Mouse (Mus musculus) E14TG2a.4 (cell line): ENCODE results near the gene Shank2.

Experiments
- CTCF ChIP-seq: conservative IDR thresholded peaks from 2 replicates; pipeline ENCODE4 v1.5.1; 2014; ENCODE audit warnings: low read length
- NANOG ChIP-seq: IDR thresholded peaks from 2 replicates; pipeline ENCODE4 v1.6.1; 2014; ENCODE audit warnings: borderline replicate concordance, low read length, mixed read lengths

DNA sequence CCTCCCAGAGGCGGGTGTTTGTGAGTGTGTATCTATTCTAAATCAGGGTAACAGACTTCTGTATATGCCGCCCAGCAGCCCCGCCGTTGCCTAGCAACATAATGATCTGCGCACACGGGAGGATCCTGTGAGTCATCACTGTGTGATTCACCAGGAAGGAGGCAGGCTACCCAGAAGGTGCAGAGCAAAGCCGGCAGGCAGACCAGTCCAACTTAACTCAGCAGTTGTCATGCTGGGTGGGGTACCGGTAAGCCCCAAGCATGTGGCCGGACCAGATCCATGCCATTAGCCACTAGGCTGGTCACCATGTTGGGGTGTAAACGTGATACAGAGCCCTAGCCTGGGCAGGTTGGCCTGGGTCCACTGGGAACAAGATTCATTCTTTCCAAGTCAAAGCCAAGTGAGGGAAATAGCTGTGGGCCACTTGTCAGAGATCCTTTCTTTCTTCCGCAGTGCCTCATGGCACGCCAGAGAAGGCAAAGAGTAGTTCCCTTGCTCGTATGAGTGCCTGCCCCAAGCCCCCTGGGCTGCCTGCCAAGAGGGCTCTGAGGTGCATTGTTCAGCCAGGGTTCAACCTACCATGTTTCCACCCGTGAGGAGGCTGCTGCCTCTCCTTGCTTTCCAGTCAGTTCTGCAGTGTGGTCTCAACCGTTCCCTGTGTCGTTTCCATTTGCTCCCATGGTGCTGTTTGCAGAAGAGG is 416.1 kb downstream of the Shank2 start:
- TF ChIP-seq CTCF (no peak), NANOG (no peak)
